Mouse (Mus musculus) neural tube, embryonic 11.5 days (tissue): ENCODE results near the gene Gm26920. TPM values are rescaled to one million over a fixed set of nuclear protein-coding genes. Genes with fewer than 3 reads are reported as not detected.

Source experiments
- ATAC-seq: fragments of 200-750 bp; cut with Nextera tagmentation; 2 replicates; pipeline ENCODE4 v1.8.0; 2017; ENCODE audit warnings: moderate number of reproducible peaks, mild to moderate bottlenecking, moderate TSS enrichment, moderate library complexity; ENCODE audit not compliant: insufficient read depth, low FRiP score, low TSS enrichment
- DNase-seq: peaks from one replicate; pipeline ENCODE4 v3.0.0-alpha.2; 2015; ENCODE audit warnings: low spot score
- H3K27ac ChIP-seq: fragments of 300-500 bp; sonication (generic); 2 replicates; pipeline ENCODE4 v1.5.1; 2014; ENCODE audit warnings: low read depth, mild to moderate bottlenecking, low read length
- H3K27me3 ChIP-seq: fragments of 300-500 bp; sonication (generic); 2 replicates; pipeline ENCODE4 v1.6.1; 2014; ENCODE audit warnings: mild to moderate bottlenecking, low read length, mixed read lengths; ENCODE audit not compliant: control insufficient read depth, insufficient read depth
- H3K36me3 ChIP-seq: fragments of 300-500 bp; sonication (generic); 2 replicates; pipeline ENCODE4 v1.6.1; 2014; ENCODE audit warnings: mild to moderate bottlenecking, low read length, moderate library complexity, mixed read lengths; ENCODE audit not compliant: control insufficient read depth, insufficient read depth
- H3K4me1 ChIP-seq: fragments of 300-500 bp; sonication (generic); 2 replicates; pipeline ENCODE4 v1.6.1; 2014; ENCODE audit warnings: low read length, mixed read lengths; ENCODE audit not compliant: control insufficient read depth, insufficient read depth
- H3K4me2 ChIP-seq: fragments of 300-500 bp; sonication (generic); 2 replicates; pipeline ENCODE4 v1.6.1; 2014; ENCODE audit warnings: low read depth, mild to moderate bottlenecking, moderate library complexity
- H3K4me3 ChIP-seq: fragments of 300-500 bp; sonication (generic); 2 replicates; pipeline ENCODE4 v1.5.1; 2014; ENCODE audit warnings: low read depth, low read length
- H3K9ac ChIP-seq: fragments of 300-500 bp; sonication (generic); 2 replicates; pipeline ENCODE4 v1.6.1; 2014; ENCODE audit warnings: mild to moderate bottlenecking, low read length
- H3K9me3 ChIP-seq: fragments of 300-500 bp; sonication (generic); 2 replicates; pipeline ENCODE4 v1.6.1; 2016; ENCODE audit warnings: low read length; ENCODE audit not compliant: control insufficient read depth
- WGBS: fragments of 180-500 bp; shearing (Covaris S2); extraction: QIAGEN DNeasy Blood & Tissue Kit; methylation state at CpG from one replicate; pipeline ENCODE4 v1.1.7; 2014; 5-methylcytosine and 5-hydroxymethylcytosine counted together
- polyA plus RNA-seq: library from polyadenylated mRNA; unstranded; fragments of >200 nt; fragmentation: Nextera tagmentation; extraction: Ambion mirVana; gene quantifications from 2 replicates; pipeline ENCODE4 v1.2.1, GENCODE M21; 2014

Gm26920 gene
- polyA plus RNA-seq, 1 experiment from 2014 or later: 1.7 TPM

- WGBS: 93% methylated on average over 12 of the region's 12 CpGs
- no peak for ATAC-seq
- H3K27ac ChIP-seq: no peak overlapping the region
Measured at GRCm38 (mm10) chr7:30034331-30034730, 55.9 kb downstream of the Gm26920 start.

GRCm38 (mm10) chr7:30031379-30031778 lies 58.8 kb downstream of the Gm26920 start:
- no peak overlapping the region for H3K4me3 ChIP-seq
- no peaks in the 10 kb centered on the region for H3K4me1 ChIP-seq
- no peaks in the 10 kb centered on the region for H3K27me3 ChIP-seq
- no peak overlapping the region for H3K4me2 ChIP-seq
- peaks cover 1% of the 10 kb centered on the region for H3K36me3 ChIP-seq
- no peak overlapping the region for H3K9ac ChIP-seq
- no peak overlapping the region for H3K27ac ChIP-seq
- ATAC-seq (no peak), DNase-seq (no peak)
- WGBS: 81% methylated on average over 3 of the region's 3 CpGs
- H3K9me3 ChIP-seq: no peaks in the 10 kb centered on the region

More at GRCm38 (mm10) chr7:30034331-30034730, 55.9 kb downstream of the Gm26920 start:
- no peak for DNase-seq
- Histone ChIP-seq H3K9me3 (no peaks in the 10 kb centered on the region), H3K4me2 (no peak overlapping the region), H3K36me3 (peaks cover 6% of the 10 kb centered on the region; the same call in 1 of the 2 replicates), H3K4me3 (no peak overlapping the region), H3K4me1 (no peaks in the 10 kb centered on the region), H3K27me3 (no peaks in the 10 kb centered on the region), H3K9ac (no peak overlapping the region)

GRCm38 (mm10) chr7:30030677-30031076 lies 59.5 kb downstream of the Gm26920 start:
- Histone ChIP-seq H3K9ac (no peak overlapping the region), H3K4me2 (no peak overlapping the region), H3K27me3 (no peaks in the 10 kb centered on the region), H3K4me1 (no peaks in the 10 kb centered on the region), H3K36me3 (peaks cover 3% of the 10 kb centered on the region), H3K9me3 (no peaks in the 10 kb centered on the region), H3K27ac (no peak overlapping the region), H3K4me3 (no peak overlapping the region)
- DNase-seq: no peak
- no peak for ATAC-seq
- 48% methylated on average over 6 of the region's 6 CpGs for WGBS

- 85% methylated on average over 3 of the region's 3 CpGs for WGBS
- H3K27ac ChIP-seq: no peak overlapping the region
- ATAC-seq: no peak
- no peak overlapping the region for H3K9ac ChIP-seq
- H3K27me3 ChIP-seq: no peaks in the 10 kb centered on the region
- peaks cover 12% of the 10 kb centered on the region for H3K36me3 ChIP-seq
- H3K4me1 ChIP-seq: no peaks in the 10 kb centered on the region
- DNase-seq: no peak
- H3K9me3 ChIP-seq: no peaks in the 10 kb centered on the region
- no peak overlapping the region for H3K4me3 ChIP-seq
- H3K4me2 ChIP-seq: no peak overlapping the region
Measured at GRCm38 (mm10) chr7:30028572-30028971, 61.6 kb downstream of the Gm26920 start.

GRCm38 (mm10) chr7:30027331-30027730 lies 62.9 kb downstream of the Gm26920 start:
- Histone ChIP-seq H3K4me2 (no peak overlapping the region), H3K36me3 (peaks cover 23% of the 10 kb centered on the region), H3K4me1 (no peaks in the 10 kb centered on the region), H3K4me3 (no peak overlapping the region), H3K9me3 (no peaks in the 10 kb centered on the region), H3K27ac (no peak overlapping the region), H3K27me3 (no peaks in the 10 kb centered on the region), H3K9ac (no peak overlapping the region)
- no peak for DNase-seq
- 69% methylated on average over 4 of the region's 4 CpGs for WGBS
- no peak for ATAC-seq

- Histone ChIP-seq H3K9me3 (no peaks in the 10 kb centered on the region), H3K36me3 (peaks cover 26% of the 10 kb centered on the region), H3K27ac (no peak overlapping the region), H3K4me3 (no peak overlapping the region), H3K4me1 (no peaks in the 10 kb centered on the region), H3K27me3 (no peaks in the 10 kb centered on the region), H3K9ac (no peak overlapping the region), H3K4me2 (no peak overlapping the region)
- DNase-seq: no peak
- 76% methylated on average over 5 of the region's 5 CpGs for WGBS
- no peak for ATAC-seq
Measured at GRCm38 (mm10) chr7:30025358-30025757, 64.9 kb downstream of the Gm26920 start.

- DNase-seq (no peak), ATAC-seq (no peak)
- Histone ChIP-seq H3K27me3 (no peaks in the 10 kb centered on the region), H3K36me3 (peaks cover 26% of the 10 kb centered on the region), H3K4me3 (no peak overlapping the region), H3K4me1 (no peaks in the 10 kb centered on the region), H3K4me2 (no peak overlapping the region), H3K9me3 (no peaks in the 10 kb centered on the region), H3K9ac (no peak overlapping the region), H3K27ac (no peak overlapping the region)
- 91% methylated on average over 8 of the region's 8 CpGs for WGBS
Measured at GRCm38 (mm10) chr7:30023800-30024199, 66.4 kb downstream of the Gm26920 start.

- no peak overlapping the region for H3K4me3 ChIP-seq
- peaks cover 27% of the 10 kb centered on the region for H3K36me3 ChIP-seq
- DNase-seq (no peak), ATAC-seq (no peak)
- no peak overlapping the region for H3K9ac ChIP-seq
- WGBS: 97% methylated on average over 9 of the region's 9 CpGs
- no peaks in the 10 kb centered on the region for H3K4me1 ChIP-seq
- H3K27ac ChIP-seq: no peak overlapping the region
- no peak overlapping the region for H3K4me2 ChIP-seq
- no peaks in the 10 kb centered on the region for H3K9me3 ChIP-seq
- no peaks in the 10 kb centered on the region for H3K27me3 ChIP-seq
Measured at GRCm38 (mm10) chr7:30023324-30023723, 66.9 kb downstream of the Gm26920 start.

GRCm38 (mm10) chr7:30019543-30019942 lies 70.7 kb downstream of the Gm26920 start:
- no peak for ATAC-seq
- Histone ChIP-seq H3K4me1 (no peaks in the 10 kb centered on the region), H3K9ac (no peak overlapping the region), H3K27ac (no peak overlapping the region), H3K36me3 (peaks cover 34% of the 10 kb centered on the region), H3K9me3 (no peaks in the 10 kb centered on the region), H3K4me3 (no peak overlapping the region), H3K27me3 (no peaks in the 10 kb centered on the region), H3K4me2 (no peak overlapping the region)
- DNase-seq: no peak
- 88% methylated on average over 2 of the region's 2 CpGs for WGBS
